Mouse (Mus musculus): ENCODE measurements around the gene Foxd2. TPM values are rescaled to one million over a fixed set of nuclear protein-coding genes. Genes with fewer than 3 reads are reported as not detected.

Foxd2 gene
- polyA plus RNA-seq, 1 experiment from 2014 or later, result 0.88 TPM

GRCm38 (mm10) chr4:114907951-114908828 lies 483 bp downstream of the Foxd2 start:
- Histone ChIP-seq H3K27ac (peak overlapping the region; percentile 44; the same call in 1 of the 2 replicates), H3K4me3 (replicated peaks) (peak overlapping the region; percentile 56), H3K27me3 (replicated peaks) (peaks cover 95% of the 10 kb centered on the region), H3K4me2 (replicated peaks) (peak overlapping the region; percentile 96), H3K36me3 (no peaks in the 10 kb centered on the region), H3K9ac (peak overlapping the region; percentile 44), H3K9me3 (no peaks in the 10 kb centered on the region), H3K4me1 (replicated peaks) (peaks cover 24% of the 10 kb centered on the region)
- ATAC-seq, result peak; percentile 60
- WGBS, result under 1% methylated on average over 103 of the region's 103 CpGs

GRCm38 (mm10) chr4:114907056-114907917 lies 1.4 kb downstream of the Foxd2 start:
- peak overlapping the region; percentile 44; the same call in 1 of the 2 replicates for H3K9ac ChIP-seq
- H3K27ac ChIP-seq, result no peak overlapping the region
- 4% methylated on average over 74 of the region's 74 CpGs for WGBS
- no peaks in the 10 kb centered on the region for H3K9me3 ChIP-seq
- ATAC-seq, result no peak
- H3K36me3 ChIP-seq, result no peaks in the 10 kb centered on the region
- peaks cover 22% of the 10 kb centered on the region for H3K4me1 ChIP-seq (replicated peaks)
- H3K27me3 ChIP-seq (replicated peaks), result peaks cover 95% of the 10 kb centered on the region
- peak overlapping the region; percentile 96 for H3K4me2 ChIP-seq (replicated peaks)
- H3K4me3 ChIP-seq (replicated peaks), result peak overlapping the region; percentile 56

GRCm38 (mm10) chr4:114905969-114906680 lies 2.5 kb downstream of the Foxd2 start:
- Histone ChIP-seq H3K36me3 (no peaks in the 10 kb centered on the region), H3K4me2 (replicated peaks) (no peak overlapping the region), H3K4me3 (replicated peaks) (no peak overlapping the region), H3K4me1 (replicated peaks) (peaks cover 26% of the 10 kb centered on the region), H3K27ac (no peak overlapping the region), H3K27me3 (replicated peaks) (peaks cover 97% of the 10 kb centered on the region), H3K9me3 (no peaks in the 10 kb centered on the region), H3K9ac (no peak overlapping the region)
- 21% methylated on average over 10 of the region's 10 CpGs for WGBS
- no peak for ATAC-seq

GRCm38 (mm10) chr4:114905501-114905900 lies 3.2 kb downstream of the Foxd2 start:
- no peak overlapping the region for H3K27ac ChIP-seq
- no peak overlapping the region for H3K4me2 ChIP-seq (replicated peaks)
- no peaks in the 10 kb centered on the region for H3K9me3 ChIP-seq
- no peaks in the 10 kb centered on the region for H3K36me3 ChIP-seq
- H3K27me3 ChIP-seq (replicated peaks), result peaks cover 97% of the 10 kb centered on the region
- no peak overlapping the region for H3K4me3 ChIP-seq (replicated peaks)
- ATAC-seq, result no peak
- WGBS, result 54% methylated on average over 3 of the region's 3 CpGs
- no peak overlapping the region for H3K9ac ChIP-seq
- peaks cover 26% of the 10 kb centered on the region for H3K4me1 ChIP-seq (replicated peaks)

GRCm38 (mm10) chr4:114903422-114903782 lies 5.3 kb downstream of the Foxd2 start:
- Histone ChIP-seq H3K9ac (no peak overlapping the region), H3K4me1 (replicated peaks) (peaks cover 16% of the 10 kb centered on the region), H3K4me3 (replicated peaks) (no peak overlapping the region), H3K36me3 (no peaks in the 10 kb centered on the region), H3K27me3 (replicated peaks) (peaks cover 98% of the 10 kb centered on the region), H3K4me2 (replicated peaks) (no peak overlapping the region), H3K9me3 (no peaks in the 10 kb centered on the region), H3K27ac (no peak overlapping the region)
- no peak for ATAC-seq
- 8% methylated on average over 11 of the region's 11 CpGs for WGBS

- no peaks in the 10 kb centered on the region for H3K36me3 ChIP-seq
- no peak overlapping the region for H3K9ac ChIP-seq
- ATAC-seq, result no peak
- H3K4me2 ChIP-seq (replicated peaks), result peak overlapping the region; percentile 22
- WGBS, result 2% methylated on average over 39 of the region's 39 CpGs
- H3K4me1 ChIP-seq (replicated peaks), result peaks cover 11% of the 10 kb centered on the region
- H3K27me3 ChIP-seq (replicated peaks), result peaks cover 96% of the 10 kb centered on the region
- H3K27ac ChIP-seq, result no peak overlapping the region
- H3K9me3 ChIP-seq, result no peaks in the 10 kb centered on the region
- H3K4me3 ChIP-seq (replicated peaks), result 0 out of 2 replicates have a peak overlapping the region, but pooled peaks have one; percentile 26
Measured at GRCm38 (mm10) chr4:114902641-114903421, 5.8 kb downstream of the Foxd2 start.

GRCm38 (mm10) chr4:114901643-114902351 lies 6.9 kb downstream of the Foxd2 start:
- 0 out of 2 replicates have a peak, but pooled peaks cover 4% of the 10 kb centered on the region for H3K4me1 ChIP-seq (replicated peaks)
- H3K27me3 ChIP-seq (replicated peaks), result peaks cover 91% of the 10 kb centered on the region
- no peak overlapping the region for H3K9ac ChIP-seq
- no peaks in the 10 kb centered on the region for H3K9me3 ChIP-seq
- H3K27ac ChIP-seq, result no peak overlapping the region
- peak overlapping the region; percentile 26 for H3K4me3 ChIP-seq (replicated peaks)
- 2% methylated on average over 42 of the region's 42 CpGs for WGBS
- H3K36me3 ChIP-seq, result no peaks in the 10 kb centered on the region
- ATAC-seq, result peak; percentile 53; the same call in 1 of the 2 replicates
- peak overlapping the region; percentile 42 for H3K4me2 ChIP-seq (replicated peaks)

GRCm38 (mm10) chr4:114900866-114901642 lies 7.6 kb downstream of the Foxd2 start:
- Histone ChIP-seq H3K36me3 (no peaks in the 10 kb centered on the region), H3K9ac (no peak overlapping the region), H3K27me3 (replicated peaks) (peaks cover 88% of the 10 kb centered on the region), H3K4me3 (replicated peaks) (no peak overlapping the region), H3K27ac (no peak overlapping the region), H3K4me2 (replicated peaks) (no peak overlapping the region), H3K4me1 (replicated peaks) (0 out of 2 replicates have a peak, but pooled peaks cover 4% of the 10 kb centered on the region), H3K9me3 (no peaks in the 10 kb centered on the region)
- ATAC-seq, result no peak
- 3% methylated on average over 33 of the region's 33 CpGs for WGBS

- no peak overlapping the region for H3K4me2 ChIP-seq (replicated peaks)
- 0 out of 2 replicates have a peak, but pooled peaks cover 4% of the 10 kb centered on the region for H3K4me1 ChIP-seq (replicated peaks)
- no peak overlapping the region for H3K4me3 ChIP-seq (replicated peaks)
- H3K27me3 ChIP-seq (replicated peaks), result peaks cover 76% of the 10 kb centered on the region
- WGBS, result 11% methylated on average over 3 of the region's 3 CpGs
- no peak for ATAC-seq
- H3K9me3 ChIP-seq, result no peaks in the 10 kb centered on the region
- H3K27ac ChIP-seq, result no peak overlapping the region
- H3K36me3 ChIP-seq, result no peaks in the 10 kb centered on the region
- no peak overlapping the region for H3K9ac ChIP-seq
Measured at GRCm38 (mm10) chr4:114899885-114900284, 8.8 kb downstream of the Foxd2 start.

- H3K4me2 ChIP-seq (replicated peaks), result no peak overlapping the region
- H3K4me3 ChIP-seq (replicated peaks), result no peak overlapping the region
- 5% methylated on average over 4 of the region's 4 CpGs for WGBS
- no peak overlapping the region for H3K27ac ChIP-seq
- H3K36me3 ChIP-seq, result no peaks in the 10 kb centered on the region
- peaks cover 58% of the 10 kb centered on the region for H3K27me3 ChIP-seq (replicated peaks)
- 0 out of 2 replicates have a peak, but pooled peaks have one; percentile 15 for ATAC-seq
- H3K4me1 ChIP-seq (replicated peaks), result 0 out of 2 replicates have a peak, but pooled peaks cover 4% of the 10 kb centered on the region
- no peaks in the 10 kb centered on the region for H3K9me3 ChIP-seq
- H3K9ac ChIP-seq, result no peak overlapping the region
Measured at GRCm38 (mm10) chr4:114897853-114898252, 10.8 kb downstream of the Foxd2 start.
